Mouse (Mus musculus) thymus, adult 2 months (tissue): ENCODE results near the gene Washc3. TPM values are rescaled to one million over a fixed set of nuclear protein-coding genes. Genes with fewer than 3 reads are reported as not detected.

Experiments
- DNase-seq: peaks from one replicate; pipeline ENCODE4 v3.0.0; 2021
- H3K27ac ChIP-seq: fragments of 200-500 bp; 2 replicates; pipeline ENCODE4 v1.5.1; 2012; ENCODE audit warnings: low read length, control low read depth; ENCODE audit not compliant: control insufficient read depth, insufficient read depth
- H3K27me3 ChIP-seq: fragments of 200-500 bp; 2 replicates; pipeline ENCODE4 v1.6.1; 2012; ENCODE audit warnings: mild to moderate bottlenecking, low read length, moderate library complexity, mixed read lengths; ENCODE audit not compliant: control insufficient read depth, insufficient read depth
- H3K36me3 ChIP-seq: fragments of 200-500 bp; 2 replicates; pipeline ENCODE4 v1.6.1; 2012; ENCODE audit warnings: mild to moderate bottlenecking, low read length, moderate library complexity; ENCODE audit not compliant: control insufficient read depth, insufficient read depth
- H3K4me1 ChIP-seq: fragments of 200-500 bp; replicated peaks from 2 replicates; pipeline ENCODE4 v1.6.1; 2012; ENCODE audit warnings: low read length; ENCODE audit not compliant: control insufficient read depth, insufficient read depth
- H3K4me3 ChIP-seq: fragments of 200-500 bp; 2 replicates; pipeline ENCODE4 v1.5.1; 2012; ENCODE audit warnings: mild to moderate bottlenecking, low read length, control low read depth, moderate library complexity; ENCODE audit not compliant: control insufficient read depth, insufficient read depth
- CTCF ChIP-seq: fragments of 200-500 bp; IDR thresholded peaks from 2 replicates; pipeline ENCODE4 v1.5.1; 2012; ENCODE audit warnings: mild to moderate bottlenecking, control low read depth, low read length, moderate library complexity, borderline replicate concordance; ENCODE audit not compliant: control insufficient read depth, poor library complexity, insufficient read depth; ENCODE audit errors: extremely low read depth
- POLR2A ChIP-seq: fragments of 200-500 bp; IDR thresholded peaks from 2 replicates; pipeline ENCODE4 v1.6.1; 2012; ENCODE audit warnings: mild to moderate bottlenecking, low read length, control low read depth, moderate library complexity; ENCODE audit not compliant: control insufficient read depth, poor library complexity, insufficient read depth; ENCODE audit errors: extremely low read depth
- WGBS: fragments of 180-500 bp; shearing (Covaris S2); methylation state at CpG from one replicate; pipeline ENCODE4 v1.1.7; 2018; 5-methylcytosine and 5-hydroxymethylcytosine counted together
- polyA plus RNA-seq: library from polyadenylated mRNA; depleted of rRNA; stranded (reverse); fragments of >200 nt; gene quantifications from 2 replicates; pipeline ENCODE4 v1.2.3, GENCODE M21; 2012

Gene Washc3
- polyA plus RNA-seq, 1 experiment, result 19.8 TPM

DNA sequence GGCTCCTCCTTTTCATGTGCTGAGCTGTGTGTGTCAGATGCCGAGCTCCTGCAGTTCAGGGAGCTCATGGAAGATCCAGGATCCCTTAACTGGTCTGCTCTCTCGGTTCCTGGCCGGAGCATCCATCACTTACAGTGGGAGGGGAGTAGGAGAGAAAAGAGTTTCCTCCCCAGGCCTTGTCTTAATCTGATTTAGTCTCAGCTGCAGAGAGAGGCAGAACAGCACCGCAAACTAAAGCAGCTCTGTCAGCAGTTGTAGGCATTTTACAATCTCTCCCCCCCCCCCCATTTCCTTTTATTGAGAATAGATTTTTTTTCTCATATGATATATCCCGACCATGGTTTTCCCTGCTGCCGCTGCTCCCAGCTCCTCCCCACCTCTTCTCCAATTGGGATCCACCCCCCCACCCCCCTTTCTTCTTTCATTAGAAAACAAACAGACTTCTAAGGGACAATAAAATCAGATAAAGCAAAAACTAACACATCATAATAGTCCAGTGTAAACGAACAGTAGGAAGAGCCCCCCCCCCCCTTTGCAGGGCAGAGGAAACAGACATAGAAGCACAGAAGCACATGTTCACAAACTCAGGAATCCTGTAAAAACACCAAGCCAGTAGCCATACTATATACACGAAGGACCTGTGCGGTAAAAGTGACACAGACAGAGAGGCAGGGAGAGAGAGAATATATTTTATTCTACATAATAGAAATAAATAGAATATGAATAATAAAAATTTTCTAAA, 51.4 kb downstream of the Washc3 start:
- 87% methylated on average over 9 of the region's 9 CpGs for WGBS
- Histone ChIP-seq H3K4me1 (no peaks in the 10 kb centered on the region), H3K36me3 (no peaks in the 10 kb centered on the region), H3K27ac (no peak overlapping the region), H3K27me3 (no peaks in the 10 kb centered on the region), H3K4me3 (no peak overlapping the region)
- TF ChIP-seq POLR2A (no peak), CTCF (no peak)
- DNase-seq, result no peak

DNA sequence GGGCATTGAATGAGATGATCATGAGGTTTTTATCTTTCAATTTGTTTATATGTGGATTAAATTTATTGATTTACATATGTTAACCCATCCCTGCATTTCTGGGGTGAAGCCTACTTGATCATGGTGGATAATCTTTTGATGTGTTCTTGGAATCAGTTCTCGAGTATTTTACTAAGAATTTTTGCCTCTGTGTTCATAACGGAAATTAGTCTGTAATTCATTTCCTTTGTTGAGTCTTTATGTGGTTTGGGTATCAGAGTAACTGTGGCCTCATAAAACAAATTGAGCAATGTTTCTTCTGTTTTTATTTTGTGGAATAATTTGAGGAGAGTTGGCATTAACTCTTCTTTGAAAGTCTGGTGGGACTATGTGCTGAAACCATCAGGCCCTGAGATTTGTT, 54.7 kb downstream of the Washc3 start:
- DNase-seq, result no peak
- Histone ChIP-seq H3K27me3 (no peaks in the 10 kb centered on the region), H3K4me1 (no peaks in the 10 kb centered on the region), H3K36me3 (no peaks in the 10 kb centered on the region), H3K4me3 (no peak overlapping the region), H3K27ac (no peak overlapping the region)
- WGBS, result 8% methylated on average over 2 of the region's 2 CpGs
- TF ChIP-seq CTCF, result no peak
- no peak for TF ChIP-seq POLR2A

DNA sequence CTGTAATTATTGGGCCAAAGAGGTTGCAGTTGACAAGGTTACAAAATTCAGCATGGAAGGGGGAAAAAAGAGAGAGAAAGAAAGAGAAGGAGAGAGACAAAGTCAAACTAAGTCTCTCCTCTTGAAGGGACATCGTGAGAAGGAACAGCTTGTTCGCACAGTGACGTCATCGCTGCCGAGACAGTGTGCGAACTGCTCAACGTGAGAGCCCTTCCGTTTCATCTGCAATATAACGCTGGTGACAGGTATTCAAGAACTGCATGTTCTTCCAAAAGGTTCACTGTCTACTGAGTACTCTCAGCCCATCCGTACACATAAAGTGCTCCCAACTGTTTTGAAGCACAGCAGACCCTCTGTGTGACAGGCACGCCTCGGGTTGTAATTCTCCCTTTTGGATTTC, 59.4 kb downstream of the Washc3 start:
- WGBS, result 89% methylated on average over 12 of the region's 12 CpGs
- Histone ChIP-seq H3K4me3 (no peak overlapping the region), H3K36me3 (no peaks in the 10 kb centered on the region), H3K4me1 (no peaks in the 10 kb centered on the region), H3K27ac (no peak overlapping the region), H3K27me3 (no peaks in the 10 kb centered on the region)
- TF ChIP-seq CTCF (no peak), POLR2A (no peak)
- DNase-seq, result no peak

DNA sequence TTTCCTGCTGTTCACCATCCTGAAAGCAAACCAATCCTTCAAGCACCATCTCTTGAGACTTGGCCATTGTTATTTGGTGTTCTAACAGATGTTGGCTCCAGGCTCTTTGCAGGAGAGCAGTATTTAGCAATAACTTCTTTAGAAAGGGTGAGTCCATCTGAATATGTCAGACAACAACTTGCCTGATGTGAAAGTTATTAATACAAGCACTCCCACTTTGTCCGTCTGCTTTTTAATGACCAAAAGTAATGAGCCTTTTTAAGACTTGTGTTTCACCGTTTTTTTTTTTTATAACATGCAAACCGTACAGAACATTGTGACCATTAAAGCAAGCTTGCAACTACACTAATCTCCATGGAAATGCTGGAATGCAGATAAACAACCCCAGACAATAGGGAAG, 60.3 kb downstream of the Washc3 start:
- Histone ChIP-seq H3K27me3 (no peaks in the 10 kb centered on the region), H3K36me3 (no peaks in the 10 kb centered on the region), H3K27ac (no peak overlapping the region), H3K4me3 (no peak overlapping the region), H3K4me1 (no peaks in the 10 kb centered on the region)
- WGBS, result 88% methylated on average over 3 of the region's 3 CpGs
- DNase-seq, result no peak
- TF ChIP-seq CTCF, result no peak
- TF ChIP-seq POLR2A, result no peak

DNA sequence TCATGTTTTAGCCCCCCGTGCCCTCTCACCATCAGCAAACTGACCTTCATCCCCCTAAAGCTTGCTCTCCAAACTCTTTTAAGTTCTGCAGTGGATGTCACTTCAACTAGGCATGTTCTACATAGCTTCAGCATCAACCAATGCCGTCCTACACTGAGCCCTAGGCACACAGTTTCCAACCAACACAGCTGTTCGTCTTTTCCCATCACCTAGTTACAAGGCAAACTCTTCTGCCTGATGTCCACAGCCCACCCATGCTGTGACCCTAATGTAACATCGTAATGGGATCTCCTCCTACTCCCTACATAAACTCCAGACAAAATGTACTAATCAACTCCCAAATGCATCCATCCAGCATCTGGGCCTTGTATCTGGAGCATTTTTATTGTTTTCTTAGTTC, 62.5 kb downstream of the Washc3 start:
- no peak for DNase-seq
- Histone ChIP-seq H3K27ac (no peak overlapping the region), H3K4me1 (no peaks in the 10 kb centered on the region), H3K4me3 (no peak overlapping the region), H3K27me3 (no peaks in the 10 kb centered on the region), H3K36me3 (no peaks in the 10 kb centered on the region)
- TF ChIP-seq CTCF (no peak), POLR2A (no peak)
- WGBS, result 92% methylated on average over 4 of the region's 4 CpGs

DNA sequence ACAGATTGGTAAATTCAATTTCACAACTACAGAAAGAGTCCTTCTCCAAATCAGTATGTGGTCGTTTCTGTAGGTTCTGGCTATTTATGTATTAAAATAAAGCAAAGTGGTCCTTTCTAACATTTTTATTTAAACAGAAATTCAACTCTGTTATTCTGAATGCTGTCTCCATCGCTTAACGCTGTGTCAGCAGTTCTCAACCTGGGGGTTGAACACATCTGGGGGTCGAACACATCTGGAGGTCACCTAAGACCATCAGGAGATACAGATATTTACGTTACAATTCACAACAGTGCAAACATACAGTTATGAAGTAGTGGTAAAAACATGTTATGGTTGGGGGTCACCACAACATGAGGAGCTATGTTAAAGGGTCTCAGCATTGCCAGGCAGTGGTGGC, 73.2 kb downstream of the Washc3 start:
- Histone ChIP-seq H3K27me3 (no peaks in the 10 kb centered on the region), H3K4me1 (no peaks in the 10 kb centered on the region), H3K27ac (no peak overlapping the region), H3K4me3 (no peak overlapping the region), H3K36me3 (no peaks in the 10 kb centered on the region)
- DNase-seq, result no peak
- 92% methylated on average over 5 of the region's 5 CpGs for WGBS
- TF ChIP-seq POLR2A (no peak), CTCF (no peak)

DNA sequence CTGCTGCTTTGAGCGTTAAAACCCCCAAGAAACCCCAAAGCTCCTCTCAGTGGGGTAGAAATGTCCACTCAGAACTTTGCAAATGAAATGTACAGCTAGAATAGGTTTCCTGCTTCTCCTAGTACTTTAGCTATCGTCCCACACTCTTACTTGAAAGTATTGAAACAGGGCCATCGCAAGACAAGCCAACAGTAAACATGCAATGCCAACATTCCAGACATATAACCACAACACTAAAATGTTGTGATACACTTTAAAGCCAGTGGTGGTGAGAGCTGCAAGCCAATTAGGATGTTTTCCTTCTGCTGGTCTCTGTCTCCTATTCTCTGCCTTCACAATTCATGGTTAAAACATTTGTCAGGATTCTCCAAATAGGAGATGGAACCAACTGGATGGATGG, 80.8 kb downstream of the Washc3 start:
- Histone ChIP-seq H3K4me3 (no peak overlapping the region), H3K27ac (no peak overlapping the region), H3K36me3 (no peaks in the 10 kb centered on the region), H3K4me1 (no peaks in the 10 kb centered on the region; the same call in 1 of the 2 replicates), H3K27me3 (no peaks in the 10 kb centered on the region)
- no peak for DNase-seq
- WGBS, result 96% methylated on average over 3 of the region's 3 CpGs
- no peak for TF ChIP-seq POLR2A
- TF ChIP-seq CTCF, result no peak
